Mouse (Mus musculus): ENCODE measurements around the gene Trappc4.
"Not testable (repeated sequence)": the region's sequence is repeated elsewhere in the genome, so short reads cannot be mapped to it uniquely, and the experiment has no call there.

- TF ChIP-seq GATA1, TAL1 (IDR thresholded peaks at IDR 0.05; ENCODE audit: low read length): not testable (repeated sequence)
Measured at GRCm38 (mm10) chr9:44419730-44420129, 12.3 kb upstream of the Trappc4 start.

Data from erythroblast, embryonic 14.5 days (primary cell).